Mouse (Mus musculus) left cerebral cortex, postnatal 36 days (tissue): ENCODE data around the gene Rps12. TPM values are rescaled to one million over a fixed set of nuclear protein-coding genes. Genes with fewer than 3 reads are reported as not detected.
A peak's percentile ranks its signal among the peaks of the same experiment; 100 is the strongest.

Experiments used
- DNase-seq, 2 experiments: peaks; one replicate each; pipeline ENCODE4 v3.0.0; 2021 to 2022; ENCODE audit warnings: low spot score in 2 of 2, mixed read lengths in 1 of 2
- intact Hi-C: fragments of 180-260 bp; cut with DNase I; formaldehyde crosslinking; loops from one replicate; pipeline ENCODE4 v1.15.1; 2025
- total RNA-seq, 2 experiments: library from RNA; stranded (reverse); gene quantifications; 2 replicates each; pipeline ENCODE4 v1.2.3; 2021

Gene Rps12
- 100 to 1,000 TPM; 152 to 199 TPM for total RNA-seq

DNA sequence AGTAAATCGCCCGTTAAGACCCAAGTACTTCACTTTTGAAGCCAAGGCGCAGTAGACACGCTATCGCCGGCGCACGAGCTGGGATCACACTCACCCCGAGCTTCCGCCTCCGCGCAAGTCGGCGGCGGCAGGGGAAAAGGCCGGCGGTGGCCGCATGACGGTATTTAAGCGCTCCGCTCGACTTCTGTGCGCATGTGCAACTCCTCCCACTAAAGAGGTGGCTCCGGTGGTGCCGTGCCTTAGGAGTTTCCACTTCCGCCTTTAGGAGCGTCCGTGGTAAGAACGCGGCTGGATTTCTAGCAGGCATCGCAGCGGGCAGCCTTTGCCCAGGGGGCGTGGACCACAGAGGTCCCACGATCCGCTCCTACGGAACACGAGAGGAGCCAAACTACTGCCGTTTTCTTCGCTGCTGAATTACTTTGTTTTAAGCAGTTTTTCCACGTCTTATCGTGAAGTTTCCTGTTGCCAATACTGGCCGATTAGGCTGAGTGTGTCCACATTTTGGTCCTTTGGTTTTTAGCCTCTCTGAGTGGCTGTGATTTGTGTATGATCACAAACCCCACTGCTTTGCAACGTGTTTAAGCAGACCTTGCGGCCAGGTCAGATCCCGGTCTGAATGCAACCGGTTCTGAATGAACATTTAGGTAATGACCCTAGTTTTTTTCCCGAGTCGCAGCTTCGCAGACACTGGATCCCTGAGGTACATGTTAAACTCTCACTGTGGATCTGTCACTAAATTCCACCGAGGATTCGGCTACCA is at the start of gene Rps12:
TSS of gene Rps12 (minus strand) at position 214 of the 760 bp plus-strand sequence.
- intact Hi-C loops, result loop anchor here (10.0 kb wide), 1 partner anchor 1062 kb away; no protein-coding TSS in a partner anchor
- DNase-seq, result peak; percentile 99 to 100

DNA sequence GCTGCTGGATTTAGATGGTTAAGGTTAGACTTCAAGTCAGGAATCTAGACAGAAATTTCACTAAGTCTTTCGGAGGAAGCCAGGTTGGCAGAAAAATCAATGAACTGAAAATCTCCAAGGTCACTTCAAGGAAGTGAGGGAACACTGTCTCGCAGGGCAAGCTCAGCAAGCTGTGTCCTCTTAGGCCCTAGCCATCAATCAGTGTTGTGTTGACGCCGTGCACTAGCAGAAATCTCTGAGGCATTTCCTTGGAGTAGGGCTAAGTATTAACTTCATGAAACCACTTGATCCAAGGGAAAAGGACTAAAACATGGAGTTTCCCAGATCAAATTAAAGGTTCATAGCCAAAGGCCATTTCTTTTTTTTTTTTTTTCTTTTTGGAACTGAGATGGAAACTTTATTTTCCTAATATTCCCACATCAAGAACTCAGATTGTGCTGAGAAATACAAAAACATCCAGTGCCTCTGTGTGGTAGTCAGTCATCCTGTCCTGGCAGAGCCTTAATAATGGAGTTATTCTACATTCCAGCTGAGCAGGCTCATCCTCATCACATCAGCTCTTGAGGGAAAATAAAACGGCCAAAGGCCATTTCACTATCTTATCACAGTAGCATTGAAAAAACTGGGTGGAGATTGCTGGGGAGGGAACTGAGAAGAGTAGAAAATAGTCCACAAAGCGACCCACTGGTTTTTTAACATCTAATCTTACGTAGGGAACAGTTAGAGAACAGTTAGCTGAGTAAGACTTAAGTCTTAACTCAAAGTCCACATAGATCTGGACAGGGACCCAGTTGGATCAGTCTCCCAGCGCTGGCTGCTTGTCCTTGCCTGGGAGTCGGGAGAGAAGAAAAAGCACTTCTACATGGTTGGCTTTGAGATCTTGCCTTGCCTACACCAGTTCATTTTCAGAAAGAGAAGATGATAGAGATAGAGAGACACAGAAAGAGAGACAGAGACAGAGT is 49.2 kb upstream of the Rps12 start:
- DNase-seq, result no peak
- intact Hi-C loops, result no loop called here

DNA sequence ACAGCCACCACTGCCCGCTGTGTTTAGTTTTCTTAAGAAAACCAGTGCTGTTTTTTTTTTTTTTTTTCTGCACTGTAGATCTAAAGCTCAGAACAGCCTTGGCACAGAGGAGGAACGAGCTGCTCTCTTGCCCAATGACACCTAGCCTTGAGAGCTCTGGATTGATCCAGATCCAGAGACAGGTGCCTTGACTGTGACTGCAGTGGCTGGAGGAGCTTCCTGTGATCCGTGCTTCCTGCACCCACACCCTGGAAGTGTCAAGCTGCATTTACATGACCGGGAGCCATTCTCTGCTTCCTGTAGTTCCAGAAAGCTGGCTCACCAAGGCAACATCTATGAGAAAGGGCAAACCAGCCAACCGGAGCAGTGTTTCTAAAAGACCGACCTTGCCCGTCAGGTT is 39.4 kb upstream of the Rps12 start:
- DNase-seq, result no peak
- intact Hi-C loops, result no loop called here

DNA sequence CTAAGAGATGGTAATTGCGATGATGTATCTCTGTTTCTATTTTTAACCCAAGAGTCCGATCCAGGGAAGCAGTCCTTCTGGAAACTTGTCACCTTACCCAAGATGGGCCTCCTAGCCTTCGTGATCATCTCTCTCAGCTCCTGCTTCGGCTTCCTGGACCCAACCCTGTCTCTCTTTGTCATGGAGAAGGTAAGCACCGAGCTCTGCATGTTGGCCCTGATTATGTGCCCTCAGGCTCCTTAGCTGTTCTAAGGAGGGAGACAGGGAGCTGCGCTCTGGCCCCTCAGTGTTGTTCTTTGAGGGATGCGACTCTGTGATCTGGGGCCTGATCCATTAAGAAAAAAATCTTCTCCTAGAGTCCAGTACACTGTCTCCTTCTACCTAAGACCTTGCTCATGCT is 29.2 kb upstream of the Rps12 start:
- intact Hi-C loops, result no loop called here
- no peak for DNase-seq

DNA sequence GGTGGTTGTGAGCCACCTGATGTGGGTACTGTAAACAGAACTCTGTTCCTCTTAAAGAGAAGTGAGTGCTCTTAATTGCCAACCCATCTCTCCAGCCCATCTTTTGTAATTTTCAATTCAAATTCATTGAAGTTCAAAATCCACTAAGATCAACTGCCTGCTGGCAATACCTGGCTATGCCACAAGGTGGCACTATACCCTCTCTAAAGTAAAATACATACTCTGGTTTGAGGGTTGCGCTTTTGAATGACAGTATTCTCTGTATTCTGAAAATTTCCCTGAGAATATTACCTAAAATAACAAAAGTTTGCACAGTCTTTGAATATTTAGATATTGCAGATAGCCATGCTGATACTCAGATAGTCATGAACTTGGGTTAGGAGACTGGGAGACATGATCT is 28.1 kb upstream of the Rps12 start:
- intact Hi-C loops, result loop anchor here (2.0 kb wide), 1 partner anchor 316 kb away; no protein-coding TSS in a partner anchor
- peak; percentile 39 to 67 for DNase-seq

DNA sequence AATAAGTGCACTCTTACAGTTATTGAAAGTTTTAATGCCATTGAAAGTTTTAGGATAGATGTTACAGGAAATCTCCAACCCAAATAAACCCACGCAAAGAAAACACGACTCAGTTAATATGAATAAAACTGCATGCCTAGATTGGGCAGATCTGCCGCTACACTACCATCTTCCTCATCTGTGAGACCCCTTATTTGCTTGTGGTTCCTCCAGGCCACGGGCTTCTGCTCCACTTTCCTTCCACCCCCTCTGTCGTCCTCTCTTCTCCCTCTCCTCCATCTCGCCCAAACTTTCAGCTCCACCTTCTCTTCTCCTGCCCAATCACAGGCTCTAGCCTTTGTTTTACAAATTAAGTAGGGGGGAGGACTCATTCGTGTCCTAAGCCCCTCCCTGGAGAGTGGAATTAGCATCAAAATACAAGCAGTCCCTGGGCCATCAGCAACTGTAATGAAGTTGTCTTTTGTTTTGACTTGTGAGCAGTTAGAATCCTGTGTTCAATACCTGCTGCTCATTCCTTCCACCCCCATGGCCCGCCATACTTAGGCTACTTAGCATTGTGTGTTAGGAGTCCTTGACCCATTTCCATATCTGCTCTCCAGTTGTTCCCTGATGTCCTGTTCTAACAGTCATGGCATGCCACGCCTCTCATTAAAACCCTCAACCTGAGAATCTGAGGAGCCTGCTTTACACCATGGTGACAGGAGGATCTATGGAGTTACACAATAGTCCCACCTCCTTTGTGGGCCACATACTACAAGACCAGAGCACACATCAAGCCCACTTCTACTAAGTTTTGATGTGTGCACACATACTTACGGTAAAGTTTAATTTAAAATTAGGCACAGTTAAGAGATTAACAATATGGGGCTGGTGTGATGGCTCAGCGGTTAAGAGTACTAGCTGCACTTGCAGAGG is 26.0 kb upstream of the Rps12 start:
- no peak for DNase-seq
- intact Hi-C loops, result loop anchor here (2.0 kb wide), 1 partner anchor 268 kb away; no protein-coding TSS in a partner anchor

DNA sequence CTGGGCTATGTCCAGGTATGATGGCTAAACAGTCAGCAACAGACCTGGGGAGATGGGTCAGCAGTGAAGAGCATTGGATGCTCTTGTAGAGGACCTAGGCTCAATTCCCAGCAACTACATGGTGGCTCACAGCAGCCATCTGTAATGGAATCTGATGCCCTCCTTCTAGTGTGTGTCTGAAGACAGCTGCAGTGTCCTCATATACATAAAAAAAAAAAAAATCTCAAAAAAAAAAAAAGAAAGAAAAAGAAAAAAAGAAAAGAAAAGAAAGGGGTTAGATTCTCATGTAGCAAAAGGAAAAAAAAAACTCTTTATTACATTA is 25.3 kb upstream of the Rps12 start:
- intact Hi-C loops, result loop anchor here (2.0 kb wide), 1 partner anchor 268 kb away; no protein-coding TSS in a partner anchor
- DNase-seq, result no peak

DNA sequence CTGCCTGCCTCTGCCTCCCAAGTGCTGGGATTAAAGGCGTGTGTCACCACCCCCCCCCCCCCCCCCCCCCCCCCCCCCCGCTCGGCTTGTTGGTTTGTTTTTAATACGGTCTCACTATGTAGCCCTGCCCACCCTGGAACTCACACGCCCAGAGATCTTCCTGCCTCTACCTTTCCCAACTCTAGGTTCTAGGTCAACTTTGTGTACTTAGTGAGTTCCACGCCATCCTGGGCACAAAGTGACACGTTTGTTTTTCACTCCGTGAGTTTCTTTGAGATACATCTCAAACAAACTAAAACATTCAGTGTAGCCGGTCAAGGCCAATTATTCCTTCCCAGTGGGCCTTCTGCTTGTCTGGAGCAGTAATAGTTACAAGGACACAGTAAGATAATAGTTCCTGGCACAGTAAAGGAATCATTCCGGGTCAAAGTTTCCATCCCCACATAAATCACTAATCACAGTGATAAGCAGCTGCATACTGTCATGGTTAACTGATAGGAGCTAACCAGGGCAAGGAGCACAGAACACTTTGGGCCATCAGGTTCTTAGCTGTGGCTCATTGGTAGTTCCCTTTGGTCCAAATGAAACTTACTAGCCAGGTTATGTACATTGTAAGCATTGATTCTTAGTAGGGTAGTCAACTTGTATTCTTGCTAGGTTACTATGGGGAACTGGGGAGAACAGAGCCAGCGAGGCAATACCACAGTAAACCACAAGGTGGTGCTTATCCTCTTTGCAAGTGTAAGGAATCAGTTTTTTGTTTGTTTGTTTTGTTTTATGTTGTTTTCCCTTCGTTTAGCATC is 24.8 kb upstream of the Rps12 start:
- DNase-seq, result peak; percentile 43 to 55
- intact Hi-C loops, result loop anchor here (2.0 kb wide), 1 partner anchor 269 kb away; no protein-coding TSS in a partner anchor

DNA sequence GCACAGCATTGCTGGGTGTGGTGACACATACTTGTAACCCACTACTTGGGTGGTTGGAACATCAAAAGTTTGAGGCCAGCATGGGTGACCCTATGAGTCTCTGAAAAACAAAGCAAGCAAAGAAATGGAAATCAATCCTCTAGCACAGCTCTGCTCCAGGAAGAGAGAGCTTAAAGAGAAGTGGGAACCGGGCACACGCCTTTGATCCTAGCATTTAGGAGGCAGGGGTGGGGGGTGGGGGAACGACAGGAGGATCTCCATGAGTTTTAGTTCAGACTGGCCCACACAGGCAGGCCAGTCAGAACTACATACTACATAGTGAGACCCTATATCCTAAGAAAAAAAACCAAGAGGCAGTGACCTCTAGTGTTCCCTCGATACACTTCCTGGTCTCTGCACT is 19.1 kb upstream of the Rps12 start:
- intact Hi-C loops, result no loop called here
- DNase-seq, result no peak

DNA sequence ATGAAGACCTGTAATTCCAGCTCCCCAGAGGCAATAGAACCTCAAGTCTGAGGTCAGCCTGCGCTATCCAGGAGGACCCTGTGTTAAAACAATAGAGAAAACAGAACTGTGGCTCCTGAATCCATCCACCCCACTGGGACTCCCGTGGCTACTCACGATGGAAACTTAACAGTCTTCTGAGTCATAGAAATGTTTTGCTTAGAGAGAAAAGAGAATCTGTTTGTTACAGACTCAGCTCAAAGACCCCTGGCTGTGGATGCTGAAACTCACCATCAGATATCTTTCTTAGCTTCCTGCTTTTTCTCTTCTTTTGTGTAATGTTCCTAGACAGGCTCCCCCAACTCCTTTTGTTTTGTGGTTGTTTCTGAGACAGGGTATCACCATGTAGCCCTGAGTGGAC is 17.6 kb upstream of the Rps12 start:
- no peak for DNase-seq
- intact Hi-C loops, result no loop called here

DNA sequence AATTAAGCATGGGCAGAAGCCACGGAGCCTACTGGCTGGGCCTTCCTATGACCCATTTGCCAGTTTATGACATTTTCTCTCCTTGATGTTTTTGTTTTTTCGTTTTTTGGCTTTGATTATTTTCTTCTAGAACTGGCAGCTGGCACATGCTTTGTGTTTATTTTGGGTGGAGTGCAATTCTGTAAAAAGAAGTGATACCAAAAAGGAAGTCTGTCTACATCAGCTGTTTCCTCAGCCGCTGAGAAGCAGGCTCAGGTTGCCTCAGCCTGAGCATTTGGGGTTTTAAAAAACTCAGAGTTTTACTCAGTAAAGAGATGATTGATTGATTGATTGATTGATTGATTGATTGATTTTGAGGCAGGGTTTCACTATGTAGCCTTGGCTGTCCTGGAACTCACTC is 15.8 kb upstream of the Rps12 start:
- DNase-seq, result no peak
- intact Hi-C loops, result no loop called here

DNA sequence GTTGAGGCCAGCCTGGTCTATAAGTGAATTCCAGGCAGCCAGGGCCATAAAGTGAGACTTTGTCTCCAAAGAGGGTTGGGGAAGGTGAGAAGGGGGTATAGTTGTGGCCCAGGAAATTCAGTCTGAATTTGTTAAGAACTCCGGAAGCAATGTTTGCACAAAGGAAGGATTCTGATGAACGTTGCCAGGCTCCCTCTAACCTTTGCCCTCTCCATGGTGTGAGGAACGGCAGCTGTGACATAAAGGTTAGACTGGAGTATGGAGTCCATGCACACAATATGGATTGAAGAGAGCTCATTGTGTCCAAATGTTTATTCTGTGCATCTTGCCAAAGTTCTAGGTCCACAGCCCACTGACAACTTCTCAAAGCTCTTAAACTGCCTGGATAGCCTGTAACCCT is 12.9 kb upstream of the Rps12 start:
- intact Hi-C loops, result no loop called here
- DNase-seq, result no peak

DNA sequence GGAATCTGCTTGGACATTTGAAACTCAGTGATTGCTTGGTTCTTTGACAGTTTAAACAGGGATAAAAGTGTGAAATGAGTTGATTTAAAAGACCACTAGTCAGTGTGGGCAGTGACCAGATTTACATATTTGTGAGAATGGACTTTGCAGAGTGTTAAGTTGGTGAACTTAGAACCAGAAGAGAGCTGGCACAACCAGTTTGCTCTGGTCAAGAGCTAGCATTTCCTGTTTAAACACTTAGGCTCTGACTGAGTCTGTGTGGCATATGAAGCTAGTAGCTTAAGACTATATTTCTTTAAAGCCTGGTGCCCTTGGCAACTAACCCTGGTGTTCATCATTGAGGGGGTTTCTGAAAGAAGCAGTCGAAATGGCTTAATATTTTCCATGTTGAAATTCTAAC is 11.1 kb upstream of the Rps12 start:
- intact Hi-C loops, result no loop called here
- no peak for DNase-seq

DNA sequence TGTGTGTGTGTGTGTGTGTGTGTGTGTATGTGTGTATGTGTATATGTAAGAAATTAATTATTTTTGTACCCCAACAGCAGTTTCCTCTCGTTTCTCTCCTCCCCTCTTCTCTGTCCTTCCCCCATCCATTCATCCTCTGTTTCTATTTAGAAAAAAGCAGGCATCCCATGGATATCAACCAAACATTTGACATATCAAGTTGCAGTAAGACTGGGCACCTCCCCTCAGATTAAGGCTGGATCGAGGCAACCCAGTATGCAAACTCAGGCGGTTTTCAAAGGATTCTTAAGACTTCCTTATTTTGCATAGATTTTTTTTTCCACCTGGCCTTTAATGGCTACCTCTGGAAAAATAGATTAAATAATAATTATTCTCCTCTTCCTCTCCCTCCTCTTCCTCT is 10.5 kb upstream of the Rps12 start:
- intact Hi-C loops, result no loop called here
- no peak for DNase-seq

DNA sequence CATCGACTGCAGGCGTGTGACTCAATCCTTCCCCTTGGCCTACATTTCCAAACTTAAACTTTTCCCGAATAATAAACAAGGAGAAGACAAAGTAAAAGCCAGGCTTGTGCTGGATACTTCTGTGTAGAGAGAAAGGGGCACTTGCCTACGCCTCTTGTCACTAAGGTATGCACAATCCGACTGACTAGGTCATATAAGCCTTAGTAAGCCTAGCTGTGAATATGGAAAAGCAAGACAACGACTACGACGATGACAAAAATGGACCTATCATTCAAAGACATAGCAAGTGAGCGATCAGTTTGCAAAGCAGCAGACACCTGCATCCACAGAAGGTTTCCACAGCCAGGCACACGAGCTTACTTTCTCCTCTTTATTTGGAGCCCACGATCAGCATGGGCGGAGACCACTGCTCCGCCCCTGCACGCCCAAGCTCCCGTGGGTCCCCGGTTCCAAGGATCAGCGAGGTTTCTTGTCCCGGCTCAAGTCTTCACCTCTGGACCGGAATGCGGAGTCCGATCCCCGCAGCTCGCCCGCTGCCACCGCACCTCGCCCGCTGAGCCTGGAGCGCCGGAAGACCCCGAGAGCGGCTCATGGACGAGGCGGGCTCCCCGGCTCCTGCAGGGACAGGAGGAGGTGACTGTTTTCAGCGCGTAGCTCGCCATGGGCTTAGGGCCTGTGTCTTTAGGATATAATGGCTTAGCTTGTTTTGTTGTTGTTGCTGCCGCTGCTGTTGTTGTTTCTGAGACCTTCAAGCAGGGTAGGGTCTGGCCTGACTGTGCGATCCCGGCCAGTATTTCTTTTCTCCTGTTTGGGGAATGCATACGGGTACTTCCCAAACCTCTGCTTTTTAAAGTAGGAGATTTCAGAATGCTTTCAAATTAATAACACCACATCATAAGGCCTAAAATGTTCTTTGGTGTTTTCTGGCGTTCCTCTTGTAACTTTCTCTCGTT is 9.8 kb upstream of the Rps12 start, which contains the start of gene Slc18b1:
TSS of gene Slc18b1 (plus strand) at position 436 of the 953 bp plus-strand sequence.
- intact Hi-C loops, result no loop called here
- DNase-seq, result peak; percentile 57 to 59

DNA sequence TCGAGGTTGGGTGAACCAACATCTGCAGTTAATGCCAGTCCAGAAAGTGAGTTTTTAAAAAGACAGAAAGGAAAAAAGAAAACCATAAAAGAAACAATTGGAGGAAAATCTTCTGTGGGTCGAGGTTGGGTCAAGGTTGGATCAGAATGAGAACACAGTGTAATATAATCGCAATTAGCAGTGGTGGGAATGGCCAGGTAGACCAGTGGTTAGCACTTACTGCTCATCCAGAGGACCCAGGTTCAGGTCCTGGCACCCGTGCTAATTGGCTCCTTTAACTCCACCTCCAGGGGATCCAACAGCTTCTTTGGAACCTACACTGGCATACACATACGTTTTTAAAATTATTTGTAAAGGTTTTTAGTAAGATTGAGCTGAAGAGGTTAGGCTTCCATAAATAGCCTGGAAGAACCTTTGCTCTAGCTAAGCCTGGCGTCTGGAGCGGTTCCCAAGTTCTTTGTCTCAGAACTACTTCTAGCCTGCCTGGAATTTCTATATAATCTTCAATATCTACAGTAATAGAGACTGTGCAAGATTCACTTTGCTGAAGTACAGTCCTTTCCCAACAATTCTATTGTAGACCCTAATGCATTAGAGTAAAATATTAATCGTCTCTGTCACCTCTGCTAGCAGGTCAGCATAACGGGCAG is 8.9 kb upstream of the Rps12 start:
- DNase-seq, result no peak
- intact Hi-C loops, result no loop called here

DNA sequence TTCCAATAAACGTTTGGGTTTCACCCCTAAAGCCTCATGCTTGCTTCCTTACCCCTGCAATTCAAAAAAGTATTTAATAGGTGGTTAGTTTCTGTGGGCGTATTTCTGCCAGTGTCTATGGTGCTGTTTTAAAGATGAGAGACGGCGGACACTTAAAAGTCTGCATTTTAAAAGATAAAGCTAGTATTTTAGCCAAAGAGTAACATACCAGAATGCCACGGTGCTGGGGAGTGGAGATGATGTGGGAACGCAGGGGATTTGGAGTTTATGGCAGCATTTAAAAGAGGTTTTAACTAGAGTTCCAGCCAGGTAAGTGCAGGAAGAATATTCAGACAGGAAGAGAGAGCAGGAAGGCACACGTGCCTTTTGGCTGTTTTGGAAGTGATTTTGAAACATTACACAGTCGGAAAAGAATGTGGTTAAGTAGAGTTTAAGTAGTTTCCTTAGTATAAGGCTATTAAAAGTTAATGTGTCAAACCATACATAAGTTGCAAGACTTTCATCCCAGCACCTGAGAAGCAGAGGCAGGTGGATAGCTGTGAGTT is 1.1 kb upstream of the Rps12 start:
- DNase-seq, result no peak
- intact Hi-C loops, result loop anchor here (10.0 kb wide), 1 partner anchor 1063 kb away; no protein-coding TSS in a partner anchor
